Mouse (Mus musculus) naive thymus-derived CD4-positive, alpha-beta T cell, adult 2 months (primary cell): ENCODE results near the gene Lactb.
"Not testable (repeated sequence)": the region's sequence is repeated elsewhere in the genome, so short reads cannot be mapped to it uniquely, and the experiment has no call there.

Experiments
- DNase-seq: peaks from one replicate; pipeline ENCODE4 v3.0.0-alpha.2; 2011; ENCODE audit warnings: low read depth

The Lactb gene

DNA sequence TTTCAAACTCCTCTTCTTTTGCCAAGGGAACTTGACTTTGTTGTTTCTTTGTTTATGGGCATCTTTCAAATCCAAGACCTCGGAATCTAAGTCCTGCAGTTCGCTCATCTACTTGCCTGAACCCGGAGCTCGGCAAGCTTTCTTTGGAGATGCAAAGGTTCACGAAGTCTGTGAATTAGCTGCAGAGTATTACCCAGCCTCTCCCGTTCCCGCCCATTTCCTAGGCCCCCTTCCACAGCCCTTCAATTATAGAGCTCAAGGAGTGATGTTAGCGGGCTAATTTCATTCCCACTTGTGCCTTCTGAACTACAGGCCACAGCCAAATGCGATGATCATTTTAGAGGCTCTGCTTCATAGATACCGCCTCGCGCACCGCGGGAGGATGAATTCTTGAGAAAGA lies 55.3 kb downstream of the Lactb start:
- DNase-seq = no peak

DNA sequence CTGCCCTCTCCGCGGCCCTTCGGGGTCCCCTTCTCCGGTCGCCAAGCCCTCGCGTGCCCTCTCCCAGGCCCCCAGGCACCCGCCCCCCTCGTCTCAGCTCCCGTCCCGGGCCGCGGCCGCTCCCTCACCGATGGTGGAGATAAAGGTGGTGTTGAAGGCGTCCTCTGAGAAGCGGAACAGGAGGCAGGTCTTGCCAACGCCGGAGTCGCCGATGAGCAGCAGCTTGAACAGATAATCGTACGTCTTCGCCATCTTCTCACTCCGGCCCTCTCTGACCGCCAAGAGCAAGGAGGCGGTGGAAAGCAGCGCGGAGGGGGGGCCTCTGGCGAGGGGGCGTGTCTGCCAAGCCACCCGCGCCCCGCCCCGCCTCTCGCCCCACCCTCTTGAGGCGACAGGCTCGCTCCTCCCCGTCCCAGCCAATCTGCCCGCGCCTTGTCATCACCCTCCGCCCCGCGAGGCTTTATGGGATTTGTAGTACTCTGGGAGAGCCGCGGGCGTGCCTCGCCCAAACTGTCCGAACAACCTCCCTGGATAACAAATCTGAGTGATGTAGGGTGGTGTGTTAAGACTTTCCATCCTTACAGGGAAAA lies 55.8 kb downstream of the Lactb start, which contains the start of gene Rab8b:
Gene Rab8b (minus strand): TSS at position 306 of the 590 bp plus-strand sequence.
- DNase-seq = peak; percentile 96

DNA sequence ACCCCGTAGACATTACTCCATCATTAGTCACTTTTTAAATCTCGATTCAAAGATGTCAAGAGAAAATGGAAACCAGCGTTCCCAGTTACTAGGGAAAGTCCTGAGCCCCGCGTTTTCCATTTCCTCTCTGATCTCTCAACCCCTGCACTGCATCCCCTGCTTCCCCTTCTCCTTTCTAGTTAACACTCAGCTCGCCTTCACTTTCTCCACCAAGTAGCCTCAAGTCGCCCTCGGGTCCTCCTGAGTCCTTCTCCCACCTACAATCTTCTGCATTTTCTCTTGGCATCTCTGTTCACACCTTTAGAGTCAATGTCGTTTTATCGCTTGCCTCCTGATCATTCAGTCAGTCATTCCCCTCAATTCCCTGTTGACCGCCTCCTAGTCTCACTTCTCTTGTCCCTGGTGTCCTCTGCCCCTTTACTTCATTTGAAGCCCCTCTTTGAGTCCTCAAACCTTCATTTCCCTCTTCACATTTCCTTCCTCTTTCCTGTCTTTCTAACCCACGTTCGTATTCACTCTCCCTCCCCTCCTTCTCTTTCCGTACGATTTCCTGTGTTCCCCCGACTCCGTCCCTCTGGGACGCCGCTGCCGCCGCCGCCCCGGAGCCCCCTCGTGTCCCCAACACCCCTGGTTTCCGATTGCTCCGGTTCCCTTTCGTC lies 56.5 kb downstream of the Lactb start:
- peak; percentile 45 for DNase-seq

DNA sequence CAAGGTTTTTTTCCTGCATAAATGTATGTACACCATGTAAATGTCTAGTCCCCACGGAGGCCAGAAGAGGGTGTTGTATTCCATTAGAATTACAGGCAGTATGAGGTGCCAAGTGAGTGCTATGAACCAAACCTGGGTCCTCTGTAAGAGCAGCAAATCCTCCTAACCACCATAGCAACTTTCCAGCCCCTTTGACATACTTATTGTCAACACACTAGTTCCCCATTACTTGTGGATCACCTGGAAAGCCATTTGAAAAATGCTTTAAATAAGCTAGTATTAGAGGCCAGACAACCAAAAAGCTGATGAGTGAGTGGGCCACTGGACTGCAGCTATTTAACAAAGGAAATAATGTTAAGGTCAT lies 57.4 kb downstream of the Lactb start:
- DNase-seq = no peak

DNA sequence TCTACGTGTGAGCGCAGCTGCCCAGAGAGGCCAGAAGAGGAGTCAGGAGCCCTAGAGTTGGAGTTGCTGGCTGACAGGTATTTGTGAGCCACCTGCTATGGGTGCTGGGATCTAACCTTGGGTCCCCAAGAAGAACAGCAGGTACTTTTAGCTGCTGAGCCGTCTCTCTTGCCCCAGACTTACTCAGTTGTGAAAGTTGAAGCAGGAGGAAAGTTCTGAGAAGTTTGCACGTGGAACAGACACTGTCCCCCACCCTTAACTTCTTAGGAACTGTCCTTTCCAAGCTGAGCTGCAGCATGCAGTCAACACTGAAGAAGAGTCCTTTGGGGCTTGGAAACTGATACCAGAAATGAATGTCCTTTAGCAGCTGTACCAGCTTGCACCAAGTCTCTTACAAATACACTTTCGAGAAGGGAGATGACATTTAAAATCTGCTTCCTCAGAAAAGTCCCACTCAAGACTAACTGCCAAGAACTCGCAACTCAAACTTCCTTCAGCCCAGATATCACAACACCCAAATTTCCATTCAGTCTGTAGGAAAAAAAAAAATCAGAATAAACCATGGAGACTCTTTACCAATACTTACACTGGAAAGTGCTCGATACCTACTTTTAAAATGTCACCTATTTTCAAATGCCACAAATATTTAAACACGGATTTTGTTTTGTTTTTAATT lies 57.9 kb downstream of the Lactb start:
- DNase-seq = no peak

DNA sequence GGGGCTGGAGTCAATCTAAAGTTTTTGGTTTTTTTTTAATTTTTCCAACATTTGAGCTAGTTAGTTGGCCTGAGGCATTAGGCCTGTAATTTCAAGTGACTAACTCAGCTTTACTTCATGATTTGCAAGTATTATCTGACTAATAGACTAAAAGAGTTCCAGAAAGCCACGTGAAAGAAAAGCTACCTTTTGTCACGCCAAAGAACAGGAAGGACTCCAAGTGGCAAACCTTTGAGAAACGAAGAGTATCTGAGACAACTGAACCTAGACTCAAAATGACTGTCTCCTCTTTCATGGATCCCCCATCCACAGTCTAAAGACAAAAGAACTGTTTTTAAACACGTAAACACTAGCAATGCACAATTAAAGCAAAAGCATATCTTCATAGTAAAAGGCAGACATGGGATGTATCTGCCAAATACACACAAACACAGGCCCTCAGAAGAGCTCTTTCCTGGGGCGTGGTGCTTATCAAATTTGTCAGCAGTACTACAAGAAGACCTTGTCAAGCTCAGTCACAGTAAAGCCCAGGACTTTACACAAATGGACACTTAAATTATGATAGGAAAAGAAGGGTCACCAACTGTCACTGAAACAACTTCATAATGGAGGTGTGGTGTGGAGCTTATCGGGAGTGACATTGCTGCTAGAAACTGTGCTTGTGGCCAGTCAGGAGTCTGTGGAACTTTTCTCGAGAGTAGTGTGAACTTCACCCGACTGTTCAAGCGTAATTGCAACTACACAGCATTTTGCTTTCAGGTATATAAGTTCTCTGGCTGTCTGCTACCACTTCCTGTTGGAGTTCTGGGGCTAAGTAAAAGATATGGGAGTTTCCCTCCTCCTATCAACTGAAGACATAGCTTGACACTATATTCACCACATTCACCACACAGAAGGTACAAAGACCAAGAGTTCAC lies 59.2 kb downstream of the Lactb start:
- DNase-seq = peak; percentile 83

DNA sequence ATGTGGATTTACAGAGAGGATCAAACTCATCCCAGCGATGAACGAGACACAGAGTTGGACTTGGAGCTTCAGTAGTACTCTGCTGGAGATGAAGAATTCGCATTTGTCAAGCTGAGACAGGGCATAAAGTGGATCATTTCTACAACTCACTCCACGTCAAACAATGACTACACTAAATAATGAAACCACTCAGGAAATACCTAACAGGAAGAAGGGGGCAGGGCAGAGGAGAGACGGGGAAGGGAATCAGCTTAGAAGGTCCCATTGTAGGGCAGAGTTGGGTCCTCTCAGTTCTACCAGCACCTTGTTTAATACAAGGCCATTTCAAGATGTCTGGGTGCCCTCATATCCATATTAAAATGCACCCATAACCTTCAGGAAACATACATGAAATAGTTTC lies 59.9 kb downstream of the Lactb start:
- DNase-seq = peak; percentile 60

DNA sequence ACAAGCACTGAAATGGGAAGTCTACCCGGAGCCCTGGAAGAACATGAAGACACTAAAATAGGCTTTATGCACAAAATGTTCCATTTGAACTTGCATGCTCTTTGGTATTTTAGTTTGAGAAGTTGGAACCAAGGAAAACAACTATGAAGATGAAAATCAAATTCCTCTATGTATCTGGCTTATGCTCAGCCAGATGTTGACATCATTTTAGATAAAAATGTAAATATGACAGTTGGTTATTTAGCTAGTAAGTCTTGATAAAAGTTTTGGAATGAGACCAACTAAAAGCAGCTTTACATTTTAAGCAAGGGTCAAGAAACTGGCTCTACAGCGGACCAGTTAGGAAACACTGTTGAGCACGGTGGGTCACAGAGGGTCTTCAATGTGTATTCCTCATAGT lies 60.7 kb downstream of the Lactb start:
- no peak for DNase-seq

DNA sequence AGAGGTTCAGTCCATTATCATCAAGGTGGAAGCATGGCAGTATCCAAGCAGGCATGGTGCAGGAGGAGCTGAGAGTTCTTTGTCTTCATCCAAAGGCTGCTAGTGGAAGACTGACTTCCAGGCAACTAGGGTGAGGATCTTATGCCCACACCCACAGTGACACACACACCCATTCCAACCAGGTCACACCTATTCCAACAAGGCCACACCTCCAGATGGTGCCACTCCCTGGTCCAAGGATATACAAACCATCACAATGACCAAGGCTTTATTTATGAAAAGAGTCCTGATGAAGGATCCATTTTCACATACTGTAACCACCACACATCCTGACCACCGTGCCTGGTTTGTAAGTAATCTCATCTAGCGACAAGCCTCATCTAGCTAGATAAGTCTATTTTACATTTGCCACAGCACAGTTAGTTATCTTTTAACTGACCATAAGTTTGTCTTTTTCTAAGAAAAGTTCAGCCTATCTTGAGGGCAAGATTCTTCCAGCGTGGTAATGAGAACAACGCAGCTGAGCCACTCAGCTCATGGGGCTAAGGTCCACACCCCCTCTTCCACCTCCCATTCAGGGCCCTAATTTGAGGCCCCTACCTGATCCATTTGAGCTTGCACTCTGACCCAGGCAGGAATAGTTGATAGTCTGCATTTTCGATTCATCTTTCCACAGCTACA lies 61.9 kb downstream of the Lactb start:
- DNase-seq = not testable (repeated sequence)

DNA sequence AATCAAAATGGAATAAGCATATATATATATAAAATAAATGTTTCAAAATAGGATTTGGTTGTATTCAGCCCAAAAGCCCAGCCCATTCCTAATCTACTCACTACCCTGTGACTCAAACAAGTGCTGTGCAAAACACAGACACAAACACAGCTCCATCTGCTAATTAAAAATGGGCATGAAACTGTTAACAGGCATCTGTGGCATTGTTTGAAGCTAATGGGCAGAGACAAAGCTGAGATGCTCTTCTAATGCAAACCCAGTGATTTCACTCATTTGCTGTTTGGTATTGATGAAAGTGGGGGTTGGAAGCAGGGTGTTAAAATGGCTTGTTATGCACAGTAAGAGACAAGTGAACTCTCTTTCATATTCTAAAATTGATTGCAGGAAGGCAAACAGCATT lies 63.0 kb downstream of the Lactb start:
- no peak for DNase-seq

DNA sequence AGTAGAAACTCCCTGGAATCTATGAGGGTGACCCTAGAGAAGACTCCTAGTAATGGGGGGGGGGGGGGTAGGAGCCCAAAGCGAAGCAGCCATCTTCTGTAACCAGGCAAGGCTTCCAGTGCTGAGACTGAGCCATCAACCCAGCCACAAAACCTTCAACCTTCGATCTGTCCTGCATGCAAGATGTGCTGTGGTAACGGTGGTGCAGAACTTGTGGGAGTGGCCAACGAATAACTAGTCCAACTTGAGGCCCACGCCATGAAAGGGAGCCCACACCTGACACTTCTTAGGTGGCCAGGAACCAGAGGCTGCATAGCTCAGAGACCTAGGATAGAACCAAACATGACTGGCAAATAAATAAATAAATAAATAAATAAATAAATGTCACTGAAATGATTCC lies 64.6 kb downstream of the Lactb start:
- DNase-seq = no peak

DNA sequence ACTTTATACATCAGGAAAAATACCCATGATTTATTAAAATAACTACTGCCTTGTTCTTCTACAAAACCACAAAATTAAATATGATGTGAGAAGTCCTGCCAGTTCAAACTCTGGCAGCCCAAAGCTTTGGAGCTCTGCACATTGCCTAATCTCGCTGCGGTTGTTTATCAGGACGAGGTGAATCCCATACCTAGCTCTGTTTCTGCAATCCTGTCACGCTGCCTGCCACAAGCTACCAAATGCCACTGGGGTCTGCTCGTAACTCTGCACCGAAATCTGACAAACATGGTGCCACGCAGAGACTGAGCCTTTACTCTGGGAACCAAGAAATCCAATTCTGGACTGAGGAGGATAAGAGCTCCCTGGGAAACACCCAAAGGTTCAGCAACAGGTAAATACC lies 65.4 kb downstream of the Lactb start:
- no peak for DNase-seq

DNA sequence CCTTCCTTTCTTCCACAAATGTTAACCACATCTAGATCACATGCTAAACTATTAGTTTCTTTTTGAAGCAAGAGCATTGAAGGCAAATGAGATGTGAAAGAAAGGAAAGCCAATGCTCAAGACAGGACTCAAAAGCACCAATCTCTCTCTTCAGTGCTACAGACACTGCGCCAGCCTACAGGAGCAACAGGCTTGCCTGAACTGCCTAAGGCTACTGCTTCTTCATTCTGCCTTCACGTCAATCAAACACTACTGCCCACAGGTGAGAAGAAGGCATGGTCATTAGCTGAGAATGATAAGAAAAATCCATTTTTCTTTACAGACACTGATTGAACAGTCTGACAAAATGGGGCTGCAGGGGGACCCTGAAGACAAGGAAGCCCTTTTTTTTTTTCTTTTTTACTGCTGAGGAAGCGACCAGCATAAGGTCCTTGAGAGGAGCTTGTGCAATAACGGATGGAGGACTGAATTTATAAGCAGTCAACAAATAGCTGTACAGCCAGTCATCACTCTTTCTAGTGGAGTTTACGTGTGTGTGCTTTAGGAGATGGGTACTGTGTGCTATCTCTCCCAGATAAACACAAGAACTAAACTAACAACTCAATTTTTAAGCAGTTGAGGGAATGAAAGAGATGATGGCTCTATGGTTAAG lies 67.4 kb downstream of the Lactb start:
- no peak for DNase-seq

DNA sequence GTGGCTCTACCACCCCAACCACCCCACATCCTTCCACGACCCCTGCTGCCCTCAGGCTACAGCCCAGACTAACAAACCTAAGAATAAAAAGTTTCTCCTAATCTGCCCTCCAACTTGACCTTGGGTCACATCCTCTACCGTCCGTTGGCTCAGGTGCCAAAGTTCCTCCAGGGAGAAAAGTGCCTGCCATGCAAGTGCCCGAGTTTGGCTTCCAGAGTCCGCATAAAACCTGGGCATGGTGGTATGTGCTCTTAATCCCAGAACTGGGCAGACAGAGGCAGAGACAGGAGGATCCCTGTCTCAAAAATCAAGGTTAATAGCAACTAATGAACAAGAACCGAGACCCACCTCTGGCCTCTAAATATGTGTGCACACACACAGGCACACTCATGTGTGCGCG lies 68.2 kb downstream of the Lactb start:
- no peak for DNase-seq

DNA sequence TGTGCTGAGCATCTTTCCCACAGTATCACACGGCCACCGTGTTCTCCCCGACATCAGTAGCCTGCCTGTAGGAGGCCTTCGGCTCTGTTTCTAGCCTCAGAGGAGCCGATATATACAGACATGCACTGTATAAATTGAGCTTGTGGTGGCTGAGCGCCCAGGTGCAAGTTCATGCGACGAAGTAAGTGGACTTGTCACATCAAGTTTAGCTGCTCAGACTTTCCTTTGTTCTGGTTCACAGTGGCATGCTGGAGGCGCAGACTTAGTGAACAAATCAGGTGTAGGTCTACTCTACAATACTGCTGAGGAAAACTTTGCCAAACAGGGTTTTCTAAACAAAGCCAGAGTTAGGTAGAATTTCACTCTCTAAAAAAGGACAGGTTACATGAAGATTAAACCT lies 69.3 kb downstream of the Lactb start:
- no peak for DNase-seq
